Mouse (Mus musculus) liver, adult 2 months (tissue): Measurements from ENCODE around the gene Klk1b1. TPM values are rescaled to one million over a fixed set of nuclear protein-coding genes. Genes with fewer than 3 reads are reported as not detected.

Experiments used
- DNase-seq: peaks from one replicate; pipeline ENCODE4 v3.0.0-alpha.2; 2011; ENCODE audit warnings: low read depth, low spot score; ENCODE audit errors: extremely low read depth
- H3K27ac ChIP-seq: fragments of 200-500 bp; replicated peaks from 2 replicates; pipeline ENCODE4 v1.5.1; 2012; ENCODE audit warnings: low read depth, mild to moderate bottlenecking, control low read depth, inconsistent platforms, low read length; ENCODE audit not compliant: insufficient read depth
- H3K27me3 ChIP-seq: fragments of 200-500 bp; 2 replicates; pipeline ENCODE4 v1.6.1; 2012; ENCODE audit warnings: mild to moderate bottlenecking, moderate library complexity, low read length, inconsistent platforms; ENCODE audit not compliant: control insufficient read depth, insufficient read depth
- H3K36me3 ChIP-seq: fragments of 200-500 bp; 2 replicates; pipeline ENCODE4 v1.6.1; 2012; ENCODE audit warnings: low read length, inconsistent platforms; ENCODE audit not compliant: control insufficient read depth, insufficient read depth
- H3K4me1 ChIP-seq: fragments of 200-500 bp; 2 replicates; pipeline ENCODE4 v1.6.1; 2011; ENCODE audit warnings: low read length; ENCODE audit not compliant: control insufficient read depth, insufficient read depth
- H3K4me3 ChIP-seq: fragments of 200-500 bp; 2 replicates; pipeline ENCODE4 v1.5.1; 2011; ENCODE audit warnings: low read depth, mild to moderate bottlenecking, control low read depth, low read length, moderate library complexity; ENCODE audit not compliant: insufficient read depth
- H3K79me2 ChIP-seq: fragments of 200-500 bp; 2 replicates; pipeline ENCODE4 v1.6.1; 2012; ENCODE audit warnings: inconsistent platforms, mild to moderate bottlenecking, low read length, moderate library complexity; ENCODE audit not compliant: control insufficient read depth, insufficient read depth
- H3K9ac ChIP-seq: fragments of 200-500 bp; 2 replicates; pipeline ENCODE4 v1.6.1; 2012; ENCODE audit warnings: low read depth, mild to moderate bottlenecking, control low read depth, inconsistent platforms, low read length
- CTCF ChIP-seq: fragments of 200-500 bp; IDR thresholded peaks from 2 replicates; pipeline ENCODE4 v1.5.1; 2011; ENCODE audit warnings: low read depth, low read length, control low read depth
- POLR2A ChIP-seq: fragments of 200-500 bp; IDR thresholded peaks from 2 replicates; pipeline ENCODE4 v1.6.1; 2011; ENCODE audit warnings: low read length, control low read depth; ENCODE audit not compliant: insufficient read depth; ENCODE audit errors: extremely low read depth
- WGBS: fragments of 180-500 bp; shearing (Covaris S2); methylation state at CpG from one replicate; pipeline ENCODE4 v1.1.7; 2018; 5-methylcytosine and 5-hydroxymethylcytosine counted together
- polyA plus RNA-seq: library from polyadenylated mRNA; depleted of rRNA; stranded (reverse); fragments of >200 nt; gene quantifications from 2 replicates; pipeline ENCODE4 v1.2.3, GENCODE M21; 2012; rRNA removed
- total RNA-seq: library from RNA; depleted of rRNA; stranded (reverse); fragments of >200 nt; gene quantifications from 2 replicates; pipeline ENCODE4 v1.2.3, GENCODE M21; 2014; rRNA removed

Klk1b1 gene
- total and polyA plus RNA-seq, 2 experiments = not detected

DNA sequence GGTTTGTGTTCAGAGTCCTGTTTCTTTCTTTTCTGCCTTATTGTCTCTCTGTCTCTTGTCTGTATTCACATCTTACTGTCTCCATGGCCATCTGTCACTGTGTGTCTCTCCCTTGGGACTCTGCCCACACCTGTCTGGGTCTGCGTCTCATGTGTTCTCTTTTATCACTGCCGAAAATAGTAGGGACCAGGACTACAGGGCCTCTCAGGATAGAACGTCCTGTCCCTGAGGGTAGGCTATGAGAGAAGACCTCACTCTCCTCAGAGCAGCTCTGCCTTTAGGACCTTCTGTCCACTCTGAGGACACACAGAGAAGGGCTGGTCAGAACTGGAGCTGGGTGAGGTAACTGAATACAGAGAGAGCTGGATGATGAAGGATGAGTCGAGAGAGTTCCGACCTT, 48.5 kb downstream of the Klk1b1 start:
- TF ChIP-seq POLR2A (no peak), CTCF (no peak)
- 78% methylated on average over 5 of the region's 5 CpGs for WGBS
- Histone ChIP-seq H3K27me3 (no peaks in the 10 kb centered on the region), H3K4me1 (no peaks in the 10 kb centered on the region), H3K4me3 (no peak overlapping the region), H3K27ac (no peak overlapping the region), H3K36me3 (no peaks in the 10 kb centered on the region), H3K79me2 (no peaks in the 10 kb centered on the region), H3K9ac (no peak overlapping the region)
- DNase-seq = no peak

Other genes starting within 250 kb of the Klk1b1 start
- gene Klk12, start 197.9 kb upstream of the Klk1b1 start, total RNA-seq = not detected in 2 replicates
- not detected in 2 replicates for gene Klk12, start 197.9 kb upstream of the Klk1b1 start, polyA plus RNA-seq
- not detected in 2 replicates for gene Klk11, start 192.1 kb upstream of the Klk1b1 start, total RNA-seq
- gene Klk11, start 192.1 kb upstream of the Klk1b1 start, polyA plus RNA-seq = not detected in 2 replicates
- gene Klk10, start 185.7 kb upstream of the Klk1b1 start, total RNA-seq = not detected in 2 replicates
- not detected in 2 replicates for gene Klk10, start 185.7 kb upstream of the Klk1b1 start, polyA plus RNA-seq
- not detected in 2 replicates for gene Klk9, start 174.9 kb upstream of the Klk1b1 start, total RNA-seq
- not detected in 2 replicates for gene Klk9, start 174.9 kb upstream of the Klk1b1 start, polyA plus RNA-seq
- gene Klk8, start 169.2 kb upstream of the Klk1b1 start, total RNA-seq = 0.65 and 1.1 TPM in 2 replicates
- 0.31 TPM in 1 of 2 replicates, not detected in the other for gene Klk8, start 169.2 kb upstream of the Klk1b1 start, polyA plus RNA-seq
- gene Klk7, start 155.5 kb upstream of the Klk1b1 start, total RNA-seq = not detected in 2 replicates
- not detected in 2 replicates for gene Klk7, start 155.5 kb upstream of the Klk1b1 start, polyA plus RNA-seq
- not detected in 2 replicates for gene Klk6, start 142.3 kb upstream of the Klk1b1 start, total RNA-seq
- not detected in 2 replicates for gene Klk6, start 142.3 kb upstream of the Klk1b1 start, polyA plus RNA-seq
- not detected in 2 replicates for gene Klk5, start 124.8 kb upstream of the Klk1b1 start, total RNA-seq
- gene Klk5, start 124.8 kb upstream of the Klk1b1 start, polyA plus RNA-seq = not detected in 2 replicates
- not detected in 2 replicates for gene Klk4, start 85.6 kb upstream of the Klk1b1 start, total RNA-seq
- gene Klk4, start 85.6 kb upstream of the Klk1b1 start, polyA plus RNA-seq = not detected in 2 replicates
- gene Klk15, start 33.0 kb upstream of the Klk1b1 start, total RNA-seq = not detected in 2 replicates
- not detected in 2 replicates for gene Klk15, start 33.0 kb upstream of the Klk1b1 start, polyA plus RNA-seq
- not detected in 2 replicates for gene Klk1b8, start 16.1 kb upstream of the Klk1b1 start, total RNA-seq
- not detected in 2 replicates for gene Klk1b8, start 16.1 kb upstream of the Klk1b1 start, polyA plus RNA-seq
- not detected in 2 replicates for gene Klk1b9, start 9.3 kb downstream of the Klk1b1 start, total RNA-seq
- not detected in 2 replicates for gene Klk1b9, start 9.3 kb downstream of the Klk1b1 start, polyA plus RNA-seq
- not detected in 2 replicates for gene Klk1b11, start 29.1 kb downstream of the Klk1b1 start, total RNA-seq
- gene Klk1b11, start 29.1 kb downstream of the Klk1b1 start, polyA plus RNA-seq = not detected in 2 replicates
- not detected in 2 replicates for gene Klk1b26, start 45.4 kb downstream of the Klk1b1 start, total RNA-seq
- not detected in 2 replicates for gene Klk1b26, start 45.4 kb downstream of the Klk1b1 start, polyA plus RNA-seq
- not detected in 2 replicates for gene Klk1b27, start 85.5 kb downstream of the Klk1b1 start, total RNA-seq
- gene Klk1b27, start 85.5 kb downstream of the Klk1b1 start, polyA plus RNA-seq = 0.10 TPM in 1 of 2 replicates, not detected in the other
- gene Klk1b21, start 135.6 kb downstream of the Klk1b1 start, total RNA-seq = not detected in 2 replicates
- not detected in 2 replicates for gene Klk1b21, start 135.6 kb downstream of the Klk1b1 start, polyA plus RNA-seq
- gene Klk1b22, start 145.9 kb downstream of the Klk1b1 start, total RNA-seq = not detected in 2 replicates
- 0.51 TPM in 1 of 2 replicates, not detected in the other for gene Klk1b22, start 145.9 kb downstream of the Klk1b1 start, polyA plus RNA-seq
- gene Klk1b16, start 170.0 kb downstream of the Klk1b1 start, total RNA-seq = not detected in 2 replicates
- gene Klk1b16, start 170.0 kb downstream of the Klk1b1 start, polyA plus RNA-seq = not detected in 2 replicates
- not detected in 2 replicates for gene Klk1b24, start 221.5 kb downstream of the Klk1b1 start, total RNA-seq
- gene Klk1b24, start 221.5 kb downstream of the Klk1b1 start, polyA plus RNA-seq = not detected in 2 replicates
- gene Klk1b3, start 231.4 kb downstream of the Klk1b1 start, total RNA-seq = not detected in 2 replicates
- not detected in 2 replicates for gene Klk1b3, start 231.4 kb downstream of the Klk1b1 start, polyA plus RNA-seq
- gene Klk1b4, start 240.7 kb downstream of the Klk1b1 start, total RNA-seq = 2.0 and 2.6 TPM in 2 replicates
- gene Klk1b4, start 240.7 kb downstream of the Klk1b1 start, polyA plus RNA-seq = 4.5 and 7.4 TPM in 2 replicates
- 0.28 TPM in 1 of 2 replicates, not detected in the other for gene Klk1b5, start 249.2 kb downstream of the Klk1b1 start, total RNA-seq
- gene Klk1b5, start 249.2 kb downstream of the Klk1b1 start, polyA plus RNA-seq = not detected in 2 replicates